Mouse (Mus musculus) heart, adult 2 months (tissue): ENCODE measurements around the gene Thap12.

Experiments used
- CTCF ChIP-seq: fragments of 200-600 bp; IDR thresholded peaks from 2 replicates; pipeline ENCODE4 v1.8.1; 2022; ENCODE audit warnings: antibody characterized with exemption, mild to moderate bottlenecking, moderate library complexity
- EP300 ChIP-seq: fragments of 200-500 bp; IDR thresholded peaks from 2 replicates; pipeline ENCODE4 v1.6.1; 2011; ENCODE audit warnings: low read depth, low read length, control low read depth; ENCODE audit not compliant: insufficient read depth
- POLR2A ChIP-seq: fragments of 200-500 bp; IDR thresholded peaks from 2 replicates; pipeline ENCODE4 v1.6.1; 2011; ENCODE audit warnings: mild to moderate bottlenecking, low read depth, low read length, control low read depth; ENCODE audit not compliant: insufficient read depth

GRCm38 (mm10) chr7:98756050-98756449 lies 53.1 kb downstream of the Thap12 start:
- TF ChIP-seq EP300 (no peak), CTCF (no peak), POLR2A (no peak)
